Mouse (Mus musculus) G1E (cell line): Measurements from ENCODE around the gene Kcnip1.

Experiments used
- CTCF ChIP-seq: IDR thresholded peaks from 2 replicates; pipeline ENCODE4 v1.5.1; 2012; ENCODE audit warnings: low read depth, low read length, inconsistent platforms, mixed read lengths
- GATA1 ChIP-seq: IDR thresholded peaks from 2 replicates; pipeline ENCODE4 v1.6.1; 2012; ENCODE audit warnings: borderline replicate concordance, low read length, inconsistent platforms, mixed read lengths
- GATA2 ChIP-seq: IDR thresholded peaks from 2 replicates; pipeline ENCODE4 v1.6.1; 2012; ENCODE audit warnings: low read depth, low read length, inconsistent platforms, borderline replicate concordance
- POLR2AphosphoS5 ChIP-seq: IDR thresholded peaks from 2 replicates; pipeline ENCODE4 v1.6.1; 2012; ENCODE audit warnings: low read depth, low read length, inconsistent platforms; ENCODE audit not compliant: insufficient replicate concordance
- TAL1 ChIP-seq: conservative IDR thresholded peaks from 2 replicates; pipeline ENCODE4 v1.6.1; 2012; ENCODE audit warnings: low read depth, low read length, inconsistent platforms, mixed read lengths

DNA sequence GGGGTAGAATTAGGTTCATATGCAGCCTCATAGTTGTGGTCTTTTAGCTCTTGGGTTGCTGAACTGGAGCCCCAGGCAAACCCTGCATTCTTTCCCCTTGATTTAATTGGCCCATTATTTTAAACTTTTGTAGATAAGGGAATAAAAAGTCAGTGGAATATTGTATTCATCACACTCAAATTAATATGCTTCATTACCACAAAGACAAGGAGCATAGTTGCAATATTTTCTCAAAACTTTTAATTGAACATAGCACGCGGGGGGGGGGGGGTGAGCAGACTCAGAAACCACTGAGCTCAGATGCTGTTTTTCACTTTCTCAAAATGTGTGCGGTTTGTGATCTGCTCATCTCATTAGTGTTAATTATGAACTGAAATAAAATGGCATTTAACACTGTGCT lies 302.8 kb downstream of the Kcnip1 start:
- TF ChIP-seq POLR2AphosphoS5: no peak
- no peak for TF ChIP-seq CTCF
- TF ChIP-seq TAL1: no peak
- no peak for TF ChIP-seq GATA1
- TF ChIP-seq GATA2: no peak
